Mouse (Mus musculus) heart, embryonic 11.5 days (tissue): ENCODE results near the gene Rpusd1. TPM values are rescaled to one million over a fixed set of nuclear protein-coding genes. Genes with fewer than 3 reads are reported as not detected.
A peak's percentile ranks its signal among the peaks of the same experiment; 100 is the strongest.

Experiments
- ATAC-seq: fragments of 200-750 bp; cut with Nextera tagmentation; replicated peaks from 2 replicates; pipeline ENCODE4 v1.8.0; 2017; ENCODE audit warnings: moderate library complexity; ENCODE audit not compliant: insufficient number of reproducible peaks, low FRiP score, low TSS enrichment
- H3K27ac ChIP-seq: fragments of 300-500 bp; sonication (generic); 2 replicates; pipeline ENCODE4 v1.5.1; 2014; ENCODE audit warnings: mild to moderate bottlenecking, low read depth, low read length
- H3K27me3 ChIP-seq: fragments of 300-500 bp; sonication (generic); 2 replicates; pipeline ENCODE4 v1.6.1; 2014; ENCODE audit warnings: mild to moderate bottlenecking, low read length, mixed read lengths; ENCODE audit not compliant: control insufficient read depth, insufficient read depth
- H3K36me3 ChIP-seq: fragments of 300-500 bp; sonication (generic); 2 replicates; pipeline ENCODE4 v1.6.1; 2014; ENCODE audit warnings: mild to moderate bottlenecking, low read length, moderate library complexity, mixed read lengths; ENCODE audit not compliant: control insufficient read depth, insufficient read depth
- H3K4me1 ChIP-seq: fragments of 300-500 bp; sonication (generic); 2 replicates; pipeline ENCODE4 v1.6.1; 2014; ENCODE audit warnings: low read length; ENCODE audit not compliant: control insufficient read depth, insufficient read depth
- H3K4me2 ChIP-seq: fragments of 300-500 bp; sonication (generic); 2 replicates; pipeline ENCODE4 v1.6.1; 2014; ENCODE audit warnings: mild to moderate bottlenecking, moderate library complexity
- H3K4me3 ChIP-seq: fragments of 300-500 bp; sonication (generic); 2 replicates; pipeline ENCODE4 v1.5.1; 2014; ENCODE audit warnings: low read depth, low read length
- H3K9ac ChIP-seq: fragments of 300-500 bp; sonication (generic); 2 replicates; pipeline ENCODE4 v1.6.1; 2014; ENCODE audit warnings: mild to moderate bottlenecking, low read depth, low read length, moderate library complexity
- H3K9me3 ChIP-seq: fragments of 300-500 bp; sonication (generic); replicated peaks from 2 replicates; pipeline ENCODE4 v1.6.1; 2016; ENCODE audit warnings: low read length; ENCODE audit not compliant: control insufficient read depth
- WGBS: fragments of 180-500 bp; shearing (Covaris S2); extraction: QIAGEN DNeasy Blood & Tissue Kit; methylation state at CpG from one replicate; pipeline ENCODE4 v1.1.7; 2014; ENCODE audit not compliant: insufficient replicate concordance; 5-methylcytosine and 5-hydroxymethylcytosine counted together
- polyA plus RNA-seq: library from polyadenylated mRNA; unstranded; fragments of >200 nt; fragmentation: Nextera tagmentation; extraction: Ambion mirVana; gene quantifications from 2 replicates; pipeline ENCODE4 v1.2.1, GENCODE M21; 2014

Rpusd1 gene
- polyA plus RNA-seq: 11.7 and 12.9 TPM in 2 replicates

- peak within 1 kb of the TSS; percentile 71 for H3K4me3 ChIP-seq
- peak within 1 kb of the TSS; percentile 89 for H3K9ac ChIP-seq
- peak within 1 kb of the TSS; percentile 97 for H3K4me2 ChIP-seq
- peak; percentile 94 for ATAC-seq
- peak within 1 kb of the TSS; percentile 29; the same call in 1 of the 2 replicates for H3K27ac ChIP-seq
- H3K36me3 ChIP-seq: peaks cover 4% of the 10 kb centered on the region; the same call in 1 of the 2 replicates
- under 1% methylated on average over 37 of the region's 37 CpGs for WGBS
- no peaks in the 10 kb centered on the region for H3K9me3 ChIP-seq
- no peaks in the 10 kb centered on the region for H3K27me3 ChIP-seq
- peaks cover 18% of the 10 kb centered on the region for H3K4me1 ChIP-seq
These were observed at the start of gene Rpusd1, which contains the start of gene Chtf18 for GRCm38 (mm10) chr17:25727265-25728008. Gene Rpusd1 (plus strand): TSS chr17:25727670. Gene Chtf18 (minus strand): TSS chr17:25727419.

- no peak for ATAC-seq
- H3K9ac ChIP-seq: no peak overlapping the region
- no peak overlapping the region for H3K4me2 ChIP-seq
- H3K9me3 ChIP-seq: no peaks in the 10 kb centered on the region
- H3K36me3 ChIP-seq: no peaks in the 10 kb centered on the region
- no peak overlapping the region for H3K27ac ChIP-seq
- no peaks in the 10 kb centered on the region for H3K4me1 ChIP-seq
- H3K4me3 ChIP-seq: no peak overlapping the region
- peaks cover 5% of the 10 kb centered on the region; the same call in 1 of the 2 replicates for H3K27me3 ChIP-seq
- 66% methylated on average over 6 of the region's 6 CpGs for WGBS
These were observed 49.5 kb upstream of the Rpusd1 start for GRCm38 (mm10) chr17:25677969-25678368.

DNA sequence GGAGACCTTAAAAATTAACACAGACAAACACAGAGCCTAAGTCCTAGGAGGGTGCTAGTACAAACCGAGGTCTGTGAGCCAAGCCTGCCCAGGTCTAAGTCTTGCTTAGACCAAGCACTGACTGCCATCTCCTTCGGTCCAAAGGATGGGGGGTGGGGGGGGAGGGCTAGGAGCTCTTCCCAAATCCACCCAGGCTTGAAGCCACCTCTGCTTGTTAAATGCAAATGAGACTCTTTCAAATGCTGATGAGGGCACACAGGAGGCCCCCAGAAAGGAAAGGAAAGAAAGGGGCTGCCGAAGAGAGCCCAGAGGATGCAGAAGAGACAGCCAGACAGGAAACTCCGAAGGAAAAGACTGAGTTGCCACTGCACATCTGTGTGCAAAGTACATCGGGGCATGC, 47.7 kb upstream of the Rpusd1 start:
- Histone ChIP-seq H3K27me3 (peaks cover 4% of the 10 kb centered on the region), H3K9me3 (no peaks in the 10 kb centered on the region), H3K4me1 (no peaks in the 10 kb centered on the region), H3K27ac (no peak overlapping the region), H3K9ac (no peak overlapping the region), H3K4me3 (no peak overlapping the region), H3K36me3 (no peaks in the 10 kb centered on the region), H3K4me2 (no peak overlapping the region)
- ATAC-seq: no peak
- WGBS: 17% methylated on average over 5 of the region's 5 CpGs

- no peaks in the 10 kb centered on the region for H3K36me3 ChIP-seq
- no peak for ATAC-seq
- H3K27me3 ChIP-seq: peaks cover 5% of the 10 kb centered on the region
- WGBS: 81% methylated on average over 4 of the region's 4 CpGs
- no peaks in the 10 kb centered on the region for H3K4me1 ChIP-seq
- no peaks in the 10 kb centered on the region for H3K9me3 ChIP-seq
- H3K9ac ChIP-seq: no peak overlapping the region
- no peak overlapping the region for H3K27ac ChIP-seq
- H3K4me2 ChIP-seq: no peak overlapping the region
- H3K4me3 ChIP-seq: no peak overlapping the region
These were observed 45.8 kb upstream of the Rpusd1 start for GRCm38 (mm10) chr17:25681636-25682035.

GRCm38 (mm10) chr17:25686323-25686722, 41.1 kb upstream of the Rpusd1 start:
- Histone ChIP-seq H3K9me3 (no peaks in the 10 kb centered on the region), H3K27ac (no peak overlapping the region), H3K4me3 (no peak overlapping the region), H3K4me2 (no peak overlapping the region), H3K27me3 (peaks cover 6% of the 10 kb centered on the region), H3K36me3 (no peaks in the 10 kb centered on the region), H3K9ac (no peak overlapping the region), H3K4me1 (no peaks in the 10 kb centered on the region)
- WGBS: 44% methylated on average over 7 of the region's 7 CpGs
- no peak for ATAC-seq

GRCm38 (mm10) chr17:25688922-25689321, 38.5 kb upstream of the Rpusd1 start:
- H3K27ac ChIP-seq: no peak overlapping the region

DNA sequence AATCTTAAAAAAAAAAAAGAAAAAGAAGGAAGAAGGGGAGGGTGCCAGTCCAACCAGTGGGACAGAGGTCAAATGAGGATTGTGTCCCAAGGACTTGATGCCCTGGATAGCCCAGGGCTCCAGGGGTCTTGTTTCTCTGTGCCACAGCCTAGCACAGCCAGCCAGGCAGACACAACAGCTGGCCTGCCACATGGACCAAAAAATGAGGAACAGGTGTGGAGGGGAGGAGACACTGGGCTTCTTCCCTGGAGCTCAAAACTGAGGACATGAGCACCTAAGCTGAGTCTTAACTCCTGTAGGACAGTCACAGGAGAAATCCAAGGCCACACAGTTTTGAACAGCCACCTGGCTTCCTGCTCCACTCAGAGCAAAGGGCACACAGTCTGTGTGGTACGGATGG, 31.2 kb upstream of the Rpusd1 start:
- H3K4me1 ChIP-seq: no peaks in the 10 kb centered on the region
- no peak for ATAC-seq
- WGBS: 38% methylated on average over 1 of the region's 1 CpGs

More at GRCm38 (mm10) chr17:25688922-25689321, 38.5 kb upstream of the Rpusd1 start:
- no peak overlapping the region for H3K9ac ChIP-seq
- H3K27me3 ChIP-seq: peaks cover 5% of the 10 kb centered on the region
- H3K4me2 ChIP-seq: no peak overlapping the region
- H3K4me1 ChIP-seq: no peaks in the 10 kb centered on the region
- WGBS: 73% methylated on average over 4 of the region's 4 CpGs
- H3K9me3 ChIP-seq: no peaks in the 10 kb centered on the region
- H3K4me3 ChIP-seq: no peak overlapping the region
- no peaks in the 10 kb centered on the region for H3K36me3 ChIP-seq
- no peak for ATAC-seq

GRCm38 (mm10) chr17:25698446-25698845, 29.0 kb upstream of the Rpusd1 start:
- WGBS: 14% methylated on average over 7 of the region's 7 CpGs
- no peaks in the 10 kb centered on the region for H3K36me3 ChIP-seq
- H3K27ac ChIP-seq: no peak overlapping the region
- H3K9ac ChIP-seq: no peak overlapping the region
- peaks cover 6% of the 10 kb centered on the region; the same call in 1 of the 2 replicates for H3K27me3 ChIP-seq
- no peak for ATAC-seq
- H3K4me1 ChIP-seq: no peaks in the 10 kb centered on the region
- no peaks in the 10 kb centered on the region for H3K9me3 ChIP-seq
- H3K4me3 ChIP-seq: no peak overlapping the region
- H3K4me2 ChIP-seq: no peak overlapping the region

More for the DNA sequence above, 31.2 kb upstream of the Rpusd1 start:
- Histone ChIP-seq H3K4me2 (no peak overlapping the region), H3K27ac (no peak overlapping the region), H3K27me3 (peaks cover 6% of the 10 kb centered on the region; the same call in 1 of the 2 replicates), H3K36me3 (no peaks in the 10 kb centered on the region), H3K9ac (no peak overlapping the region), H3K9me3 (no peaks in the 10 kb centered on the region), H3K4me3 (no peak overlapping the region)
